Mouse (Mus musculus): Measurements from ENCODE around the gene Rdh9. TPM values are rescaled to one million over a fixed set of nuclear protein-coding genes. Genes with fewer than 3 reads are reported as not detected.

Gene Rdh9
- polyA plus RNA-seq (2017; shearing (Covaris generic)) = 1.1 TPM

GRCm38 (mm10) chr10:127776011-127776410 is at the start of gene Rdh9:
Rdh9 (plus strand) TSS chr10:127776386.

GRCm38 (mm10) chr10:127739083-127739660 is 37.0 kb upstream of the Rdh9 start, which contains the start of gene Zbtb39:
Zbtb39 (plus strand) TSS chr10:127739538.

GRCm38 (mm10) chr10:127751548-127751947 is 24.6 kb upstream of the Rdh9 start, which contains the start of gene Gpr182:
Gpr182 (minus strand) TSS chr10:127751732.

GRCm38 (mm10) chr10:127759181-127760110 is 16.7 kb upstream of the Rdh9 start, which contains the start of the genes Rdh1 and Rdh16f1:
Rdh1 (plus strand) TSS chr10:127759721.
Rdh16f1 (plus strand) TSS chr10:127759787.

GRCm38 (mm10) chr10:127800891-127801290 is 24.7 kb downstream of the Rdh9 start, which contains the start of gene Rdh16:
Rdh16 (plus strand) TSS chr10:127801152.

Other genes starting within 250 kb of the Rdh9 start
- not detected for gene Nxph4, start 241.8 kb upstream of the Rdh9 start, polyA plus RNA-seq (2017; shearing (Covaris generic))
- 0.31 TPM for gene Lrp1, start 155.2 kb upstream of the Rdh9 start, polyA plus RNA-seq (2017; shearing (Covaris generic))
- 249 TPM for gene Stat6, start 133.4 kb upstream of the Rdh9 start, polyA plus RNA-seq (2017; shearing (Covaris generic))
- 10.4 TPM for gene Nemp1, start 109.5 kb upstream of the Rdh9 start, polyA plus RNA-seq (2017; shearing (Covaris generic))
- gene Nab2, start 107.8 kb upstream of the Rdh9 start, polyA plus RNA-seq (2017; shearing (Covaris generic)) = 67.4 TPM
- gene Myo1a, start 71.2 kb upstream of the Rdh9 start, polyA plus RNA-seq (2017; shearing (Covaris generic)) = not detected
- 0.28 TPM for gene Tac2, start 51.9 kb upstream of the Rdh9 start, polyA plus RNA-seq (2017; shearing (Covaris generic))
- gene Zbtb39, start 36.8 kb upstream of the Rdh9 start, polyA plus RNA-seq (2017; shearing (Covaris generic)) = 0.67 TPM
- gene Gpr182, start 24.7 kb upstream of the Rdh9 start, polyA plus RNA-seq (2017; shearing (Covaris generic)) = 0.06 TPM
- 0.18 TPM for gene Rdh1, start 16.7 kb upstream of the Rdh9 start, polyA plus RNA-seq (2017; shearing (Covaris generic))
- gene Rdh16f1, start 16.6 kb upstream of the Rdh9 start, polyA plus RNA-seq (2017; shearing (Covaris generic)) = not detected
- gene Rdh16, start 24.8 kb downstream of the Rdh9 start, polyA plus RNA-seq (2017; shearing (Covaris generic)) = not detected
- not detected for gene Rdh19, start 73.5 kb downstream of the Rdh9 start, polyA plus RNA-seq (2017; shearing (Covaris generic))
- gene Rdh16f2, start 90.1 kb downstream of the Rdh9 start, polyA plus RNA-seq (2017; shearing (Covaris generic)) = not detected
- gene Rdh7, start 112.4 kb downstream of the Rdh9 start, polyA plus RNA-seq (2017; shearing (Covaris generic)) = not detected
- not detected for gene Sdr9c7, start 122.1 kb downstream of the Rdh9 start, polyA plus RNA-seq (2017; shearing (Covaris generic))
- gene Hsd17b6, start 231.2 kb downstream of the Rdh9 start, polyA plus RNA-seq (2017; shearing (Covaris generic)) = not detected
- 16.1 TPM for gene Prim1, start 238.8 kb downstream of the Rdh9 start, polyA plus RNA-seq (2017; shearing (Covaris generic))